Mouse (Mus musculus) layer of hippocampus, postnatal 14 days (tissue): Measurements from ENCODE around the gene Sept9. TPM values are rescaled to one million over a fixed set of nuclear protein-coding genes. Genes with fewer than 3 reads are reported as not detected.
"Not testable (repeated sequence)": the region's sequence is repeated elsewhere in the genome, so short reads cannot be mapped to it uniquely, and the experiment has no call there.

ENCODE experiments used
- DNase-seq, 2 experiments: peaks; one replicate each; pipeline ENCODE4 v3.0.0; 2021 to 2022; ENCODE audit warnings: low spot score in 2 of 2, mixed read lengths in 1 of 2
- total RNA-seq, 2 experiments: library from RNA; stranded (reverse); gene quantifications; 2 replicates each; pipeline ENCODE4 v1.2.3; 2021

Gene Sept9
- total RNA-seq, 2 experiments from 2014 or later = 91.7 to 93.9 TPM

GRCm38 (mm10) chr11:117338503-117338902 lies 139.0 kb downstream of the Sept9 start:
- DNase-seq = no peak

- DNase-seq = no peak
Measured at GRCm38 (mm10) chr11:117339050-117339449, 139.6 kb downstream of the Sept9 start.

- DNase-seq = no peak
Measured at GRCm38 (mm10) chr11:117341218-117341617, 141.8 kb downstream of the Sept9 start.

GRCm38 (mm10) chr11:117342076-117342475 lies 142.6 kb downstream of the Sept9 start:
- DNase-seq = no peak

GRCm38 (mm10) chr11:117342490-117342889 lies 143.0 kb downstream of the Sept9 start:
- DNase-seq = not testable (repeated sequence)

GRCm38 (mm10) chr11:117343800-117344199 lies 144.3 kb downstream of the Sept9 start:
- DNase-seq = no peak

- DNase-seq = no peak
Measured at GRCm38 (mm10) chr11:117344339-117345021, 145.0 kb downstream of the Sept9 start.

GRCm38 (mm10) chr11:117345022-117345765 lies 145.7 kb downstream of the Sept9 start:
- DNase-seq = peak in 1 of 2 experiments; percentile 46

- no peak for DNase-seq
Measured at GRCm38 (mm10) chr11:117347256-117347655, 147.8 kb downstream of the Sept9 start.

- no peak for DNase-seq
Measured at GRCm38 (mm10) chr11:117348429-117349103, 149.1 kb downstream of the Sept9 start.

- no peak for DNase-seq
Measured at GRCm38 (mm10) chr11:117349429-117350363, 150.2 kb downstream of the Sept9 start.

- DNase-seq = no peak
Measured at GRCm38 (mm10) chr11:117350462-117351222, 151.2 kb downstream of the Sept9 start.

- DNase-seq = no peak
Measured at GRCm38 (mm10) chr11:117353126-117353525, 153.7 kb downstream of the Sept9 start.

GRCm38 (mm10) chr11:117354107-117354506 lies 154.6 kb downstream of the Sept9 start:
- DNase-seq = no peak

- no peak for DNase-seq
Measured at GRCm38 (mm10) chr11:117356937-117357336, 157.5 kb downstream of the Sept9 start.

- DNase-seq = peak; percentile 92 to 95
Measured at GRCm38 (mm10) chr11:117357916-117358639, 158.6 kb downstream of the Sept9 start.

- no peak for DNase-seq
Measured at GRCm38 (mm10) chr11:117359161-117359560, 159.7 kb downstream of the Sept9 start.

- DNase-seq = peak; percentile 61 to 70
Measured at GRCm38 (mm10) chr11:117359870-117360269, 160.4 kb downstream of the Sept9 start.

GRCm38 (mm10) chr11:117360561-117360960 lies 161.1 kb downstream of the Sept9 start:
- no peak for DNase-seq
